Mouse (Mus musculus): ENCODE results near the gene Ndufb10. TPM values are rescaled to one million over a fixed set of nuclear protein-coding genes. Genes with fewer than 3 reads are reported as not detected.
A peak's percentile ranks its signal among the peaks of the same experiment; 100 is the strongest.

Gene Ndufb10
- total RNA-seq (2021) = 100 to 1,000 TPM; 186 to 200 TPM
- long read RNA-seq, experiment 1, transcript Ndufb10-201 (4 exons, 732 nt) = major isoform, 114 of 131 reads
- long read RNA-seq, experiment 1, partial matches to known transcripts = 0 of 131 reads
- long read RNA-seq, experiment 1, other reads (novel, unspliced or antisense) = 12 of 131 reads
- long read RNA-seq, experiment 2, transcript Ndufb10-201 (4 exons, 732 nt) = major isoform, 257 of 281 reads
- long read RNA-seq, experiment 2, transcript Ndufb10-204 (2 exons, 430 nt) = minor isoform, 6 of 281 reads
- long read RNA-seq, experiment 2, partial matches to known transcripts = 9 of 281 reads
- long read RNA-seq, experiment 2, other reads (novel, unspliced or antisense) = 8 of 281 reads

GRCm38 (mm10) chr17:24724184-24724583 is at the start of gene Ndufb10:
Ndufb10 (minus strand) TSS chr17:24724478.
- peak; percentile 96 to 97 for DNase-seq (ENCODE audit: low spot score in 2 of 2)

DNA sequence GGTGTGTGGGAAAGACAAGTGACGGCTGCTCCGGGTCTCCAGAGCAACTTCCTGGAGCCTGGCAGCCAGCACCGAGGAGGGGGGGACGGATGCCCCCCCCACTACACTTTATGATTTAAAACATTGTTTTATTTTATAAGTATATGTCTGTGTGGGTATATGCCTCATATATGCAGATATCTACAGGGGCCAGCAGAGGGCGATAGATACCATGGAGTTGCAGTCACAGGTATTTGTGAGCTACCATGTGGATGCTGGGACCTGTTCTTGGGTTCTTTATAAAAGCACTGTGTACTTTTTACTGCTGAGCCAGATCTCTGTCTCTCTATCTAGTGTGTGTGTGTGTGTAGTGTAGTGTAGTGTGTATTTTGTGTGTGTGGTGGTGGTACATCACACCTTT is 49.0 kb upstream of the Ndufb10 start:
- no peak for DNase-seq (ENCODE audit: low spot score in 2 of 2)

GRCm38 (mm10) chr17:24769146-24769545 is 44.9 kb upstream of the Ndufb10 start:
- DNase-seq (ENCODE audit: low spot score in 2 of 2) = no peak

DNA sequence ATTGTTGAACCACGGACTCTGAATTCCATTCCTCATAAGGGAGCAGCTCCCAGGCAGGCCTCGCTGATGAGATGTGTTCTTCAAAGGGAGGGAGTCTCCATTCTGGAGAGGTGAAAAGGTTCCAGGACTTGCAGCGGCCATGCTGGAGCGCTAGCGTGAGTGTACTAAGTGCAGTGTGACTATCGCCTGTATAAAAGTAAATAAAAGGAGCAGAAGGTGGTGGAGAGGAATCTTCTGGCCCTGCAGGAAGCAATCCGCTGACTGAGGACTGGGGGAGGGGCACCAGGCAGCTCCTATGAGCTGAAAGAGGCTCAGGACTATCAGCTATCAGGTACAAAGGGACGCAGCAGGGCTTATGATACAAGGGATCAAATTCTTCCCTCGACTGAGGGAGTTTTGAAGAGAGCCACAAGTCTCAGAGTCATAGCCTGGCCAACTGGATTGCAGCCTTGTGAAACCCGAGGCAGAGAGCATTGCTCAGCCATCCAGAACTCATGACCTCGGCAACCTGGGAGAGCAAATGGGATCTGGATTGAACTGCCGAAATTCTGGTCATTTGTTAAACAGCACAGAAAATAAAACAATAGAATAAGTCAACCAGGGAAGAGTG is 42.1 kb upstream of the Ndufb10 start:
- DNase-seq (ENCODE audit: low spot score in 2 of 2) = no peak

DNA sequence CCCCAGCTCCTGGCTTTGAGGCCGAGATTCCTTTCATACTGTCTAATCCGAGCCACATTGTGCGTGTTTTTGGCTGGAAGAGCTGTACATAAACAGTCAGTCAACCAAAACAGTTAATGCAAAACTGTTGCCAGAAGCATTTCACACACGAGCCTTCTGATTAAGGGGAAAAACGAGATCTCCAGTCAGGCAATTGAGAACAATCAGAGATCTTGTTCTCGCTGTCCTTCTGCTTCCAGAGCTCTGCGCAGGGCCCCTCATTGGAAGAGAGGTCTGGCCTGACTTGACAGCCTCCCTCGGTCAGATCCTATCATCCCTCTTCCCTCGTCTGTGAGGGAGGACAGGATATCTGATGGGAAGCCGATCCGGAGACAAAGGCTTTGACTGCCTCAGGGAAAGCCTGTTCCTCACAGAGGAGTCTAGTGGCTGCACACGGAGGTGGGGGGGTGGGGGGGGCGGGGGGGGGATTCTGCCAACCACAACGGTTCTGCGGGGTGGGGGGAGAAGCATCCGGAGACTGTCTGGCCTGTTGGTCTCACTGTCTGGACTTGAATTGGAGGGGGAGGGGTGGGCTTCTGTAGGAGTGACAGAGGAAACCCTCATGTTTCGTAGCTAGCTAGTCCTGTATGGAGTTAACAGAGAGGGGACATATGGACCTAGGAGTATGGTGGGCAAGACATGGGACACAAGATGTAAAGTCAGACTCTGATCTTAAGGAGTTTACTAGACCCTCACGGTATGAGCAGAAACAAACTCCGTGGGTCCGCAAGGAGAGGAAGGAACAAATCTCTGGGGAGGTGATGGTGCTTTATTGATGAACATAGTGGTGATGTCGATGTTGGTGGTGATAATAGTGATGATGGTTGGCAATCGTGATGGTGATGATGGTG is 41.0 kb upstream of the Ndufb10 start:
- DNase-seq (ENCODE audit: low spot score in 2 of 2) = no peak

DNA sequence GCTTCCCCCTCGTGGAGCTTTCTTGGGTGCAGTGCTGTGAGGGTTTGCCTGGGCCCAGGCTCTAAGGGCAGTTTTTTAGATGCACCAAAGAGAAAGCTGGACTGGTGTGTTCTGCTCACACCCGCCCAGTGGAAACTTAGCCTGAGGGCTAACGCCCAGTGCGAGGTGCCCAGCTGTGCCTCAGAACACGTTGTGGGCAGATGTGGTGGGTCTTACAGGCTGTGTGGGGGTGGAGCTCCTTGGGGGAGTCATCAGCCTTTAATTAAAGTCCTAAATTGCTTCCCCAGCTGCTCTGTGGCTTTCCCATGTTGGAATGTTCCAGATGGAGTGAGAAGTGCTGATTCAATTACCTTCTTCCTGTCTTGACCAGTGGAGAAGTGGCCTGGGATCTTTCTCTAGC is 36.8 kb upstream of the Ndufb10 start:
- no peak for DNase-seq (ENCODE audit: low spot score in 2 of 2)

DNA sequence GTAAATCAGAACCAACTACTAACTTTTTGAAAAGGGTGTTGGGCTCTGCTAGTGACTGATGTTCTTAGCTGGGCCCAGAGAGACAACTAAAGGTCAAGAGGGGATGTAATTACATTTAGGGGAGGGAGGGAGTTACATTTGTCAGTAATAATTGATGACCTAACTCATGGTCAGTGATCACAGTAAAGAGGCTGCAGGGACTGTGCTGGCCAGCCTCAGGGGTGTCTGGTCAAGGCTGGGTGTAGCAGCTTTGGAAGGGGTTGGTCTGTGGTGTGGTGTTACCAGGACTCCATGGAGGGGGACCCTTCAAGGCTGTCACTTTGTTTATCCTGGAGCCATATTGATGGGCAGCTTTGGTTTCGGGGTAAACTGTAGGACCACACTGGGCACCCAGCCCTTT is 33.1 kb upstream of the Ndufb10 start:
- no peak for DNase-seq (ENCODE audit: low spot score in 2 of 2)

- DNase-seq (ENCODE audit: low spot score in 2 of 2) = no peak
These were observed 28.4 kb upstream of the Ndufb10 start, which contains the start of gene Hs3st6 for GRCm38 (mm10) chr17:24752415-24753394. Hs3st6 (plus strand) TSS chr17:24752988.

GRCm38 (mm10) chr17:24751528-24751927 is 27.2 kb upstream of the Ndufb10 start:
- no peak for DNase-seq (ENCODE audit: low spot score in 2 of 2)

DNA sequence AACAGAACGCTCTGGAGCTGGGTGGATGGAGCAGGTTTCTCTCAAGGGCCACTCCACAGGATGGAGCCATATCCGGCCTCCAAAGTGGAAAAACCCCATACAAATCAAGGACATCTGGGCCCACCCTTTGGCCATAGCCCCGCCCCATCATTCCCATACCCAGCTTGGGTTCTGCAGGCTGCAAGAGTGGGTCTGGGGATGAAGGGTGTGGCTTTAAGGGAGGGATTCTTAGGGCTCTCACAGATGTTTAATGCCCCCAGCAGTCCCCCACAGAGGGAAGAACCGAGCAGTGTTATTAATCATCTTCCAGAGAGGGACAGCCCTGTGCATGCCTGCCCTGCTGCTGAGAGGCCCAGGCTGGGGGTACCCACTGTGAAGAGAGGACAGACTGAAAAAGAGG is 22.7 kb upstream of the Ndufb10 start:
- no peak for DNase-seq (ENCODE audit: low spot score in 2 of 2)

DNA sequence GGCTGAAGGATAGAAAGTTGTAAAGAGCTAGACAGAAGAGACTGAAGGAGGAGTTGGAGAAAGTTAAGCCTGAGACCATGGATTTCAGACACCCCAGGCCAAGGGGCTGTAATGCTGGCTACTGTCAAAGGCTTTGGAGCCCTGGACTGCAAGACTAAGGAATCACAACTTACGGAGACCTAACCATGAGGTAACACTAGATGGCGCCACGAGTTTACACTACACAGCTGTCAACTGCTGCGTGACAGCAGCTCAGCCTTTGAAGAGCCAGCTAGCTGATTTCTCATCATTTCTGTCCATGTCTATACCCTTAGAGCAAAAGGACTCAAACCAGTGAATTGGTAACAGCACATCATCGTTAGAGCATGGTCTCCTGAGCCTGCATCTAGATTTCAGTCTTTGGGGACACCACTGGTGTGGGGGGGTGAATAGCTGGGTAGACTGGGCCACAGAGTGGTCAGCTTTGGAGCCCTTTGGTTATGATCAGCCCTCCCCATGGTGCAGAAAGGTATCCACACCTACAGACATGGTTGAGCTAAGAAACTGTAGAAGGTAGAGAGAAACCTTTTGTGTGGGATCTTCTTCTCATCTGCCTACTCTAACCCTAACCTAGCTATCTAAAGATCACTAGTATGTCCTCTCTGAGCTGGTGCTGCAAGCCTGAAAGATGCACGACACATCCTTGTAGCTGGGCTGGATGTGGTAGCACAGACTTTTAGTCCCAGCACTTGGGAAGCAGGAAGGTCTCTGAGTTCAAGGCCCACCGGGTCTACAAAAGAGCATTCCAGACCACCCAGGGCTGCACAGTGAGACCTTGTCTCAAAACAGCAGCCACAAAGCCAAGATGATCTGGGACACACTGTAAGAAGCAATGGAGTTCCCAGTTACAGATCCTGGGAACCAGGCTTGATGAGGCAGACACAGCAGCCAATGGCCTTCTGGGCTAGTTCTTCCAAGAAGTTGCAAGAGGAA is 21.5 kb upstream of the Ndufb10 start:
- DNase-seq (ENCODE audit: low spot score in 2 of 2) = peak; percentile 82 to 90

GRCm38 (mm10) chr17:24744381-24744780 is 20.1 kb upstream of the Ndufb10 start:
- no peak for DNase-seq (ENCODE audit: low spot score in 2 of 2)

GRCm38 (mm10) chr17:24743896-24744295 is 19.6 kb upstream of the Ndufb10 start:
- no peak for DNase-seq (ENCODE audit: low spot score in 2 of 2)

- DNase-seq (ENCODE audit: low spot score in 2 of 2) = no peak
These were observed 18.0 kb upstream of the Ndufb10 start for GRCm38 (mm10) chr17:24742307-24742706.

DNA sequence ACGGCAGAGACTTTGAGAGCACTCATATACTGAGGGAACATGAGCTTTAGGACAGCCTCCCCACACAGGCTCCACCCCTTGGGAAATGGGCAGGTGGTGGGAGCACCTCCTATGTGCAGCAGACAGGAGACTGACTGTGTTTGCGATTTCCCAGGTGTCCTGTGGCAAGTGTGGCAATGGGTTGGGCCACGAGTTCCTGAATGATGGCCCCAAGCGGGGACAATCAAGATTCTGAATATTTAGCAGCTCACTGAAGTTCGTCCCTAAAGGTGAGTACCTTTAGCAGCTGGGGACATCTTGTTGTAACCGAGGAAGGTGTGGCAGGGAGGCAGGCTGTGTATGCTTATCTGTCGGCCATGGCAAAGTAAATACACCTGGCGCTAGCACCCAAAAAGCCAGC is 15.6 kb upstream of the Ndufb10 start:
- DNase-seq (ENCODE audit: low spot score in 2 of 2) = no peak

DNA sequence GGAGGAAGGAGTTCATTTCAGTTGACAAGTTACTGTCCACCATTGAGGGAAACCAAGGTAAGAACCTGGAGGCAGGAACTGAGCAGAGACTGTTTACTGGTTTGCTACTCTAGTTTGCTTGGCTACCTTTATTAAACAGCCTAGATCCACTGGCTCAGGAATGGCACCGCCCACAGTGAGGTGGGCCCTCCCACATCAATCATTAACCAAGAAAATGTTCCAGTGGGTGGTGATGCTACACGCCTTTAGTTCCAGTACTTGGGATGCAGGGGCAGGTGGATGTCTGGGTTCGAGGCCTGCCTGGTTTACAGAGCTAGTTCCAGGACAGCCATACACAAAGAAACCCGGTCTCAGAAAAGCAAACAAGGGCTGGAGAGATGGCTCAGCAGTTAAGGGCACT is 14.0 kb upstream of the Ndufb10 start:
- DNase-seq (ENCODE audit: low spot score in 2 of 2) = no peak

DNA sequence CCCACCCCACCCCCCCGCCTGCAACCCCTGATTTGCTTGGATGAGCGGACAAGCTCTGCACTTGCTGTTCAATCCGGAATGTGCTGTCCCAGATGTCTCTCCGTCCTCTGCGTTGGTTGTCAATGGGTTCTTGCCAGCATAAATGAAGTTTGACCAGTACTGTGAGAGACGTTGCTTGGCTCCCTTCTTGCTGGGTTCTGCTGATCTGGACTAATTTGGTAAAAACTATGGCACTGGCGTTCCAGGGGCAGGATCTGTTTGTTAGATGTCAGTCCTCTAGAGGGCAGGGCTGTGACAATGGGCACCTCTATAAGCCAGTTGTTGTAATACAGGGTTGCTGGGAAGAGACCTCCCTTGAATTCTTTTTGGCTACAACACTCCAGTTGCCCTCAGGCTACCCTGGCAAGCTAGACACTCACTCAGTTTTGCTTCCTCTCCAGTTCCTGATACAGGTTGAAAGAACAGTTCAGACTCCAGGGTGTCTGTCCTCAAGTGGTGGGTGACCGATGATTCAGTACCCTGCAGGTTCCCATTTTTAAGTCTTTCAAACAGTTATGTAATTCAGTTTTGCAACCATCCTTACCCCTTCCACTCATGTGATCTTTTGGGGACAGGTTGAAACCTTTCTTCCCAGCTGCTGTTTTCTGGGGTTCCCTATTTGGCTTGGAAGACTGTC is 13.0 kb upstream of the Ndufb10 start:
- DNase-seq (ENCODE audit: low spot score in 2 of 2) = no peak

DNA sequence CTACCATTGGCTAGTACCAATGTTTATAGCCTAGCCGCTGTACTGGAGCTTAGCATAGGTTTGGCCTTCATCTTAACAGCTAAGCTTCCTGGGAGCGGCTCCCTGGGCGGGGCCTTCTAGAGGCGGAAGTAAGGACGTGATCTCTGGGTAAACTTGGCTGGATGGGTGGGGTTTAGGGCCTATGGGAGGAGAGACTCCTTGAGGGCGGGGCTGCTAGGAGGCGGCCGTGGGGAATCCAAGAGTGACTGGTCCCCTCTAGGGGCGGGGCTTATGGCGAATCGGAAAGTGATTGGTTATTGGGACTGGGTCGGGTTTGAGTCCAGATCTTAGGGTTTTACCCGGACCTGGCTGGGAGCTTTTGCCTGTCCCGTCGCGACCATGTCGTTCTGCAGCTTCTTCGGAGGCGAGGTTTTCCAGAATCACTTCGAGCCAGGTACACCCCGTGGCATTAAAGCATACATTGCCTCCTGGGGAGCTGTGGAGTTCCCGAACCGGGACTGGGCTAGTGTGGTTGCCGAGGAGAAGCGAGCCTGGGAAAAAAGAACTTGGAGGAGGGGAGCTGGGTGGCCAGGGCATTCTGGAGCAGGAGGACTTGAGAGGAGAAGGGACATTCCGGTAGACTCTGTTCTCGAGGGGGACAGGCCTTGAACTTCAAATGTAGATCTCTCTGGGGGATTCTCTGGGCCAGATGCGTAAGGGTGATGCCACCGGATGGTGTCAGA is 12.2 kb upstream of the Ndufb10 start, which contains the start of gene Msrb1:
Gene Msrb1 (plus strand): TSS at position 313 of the 722 bp plus-strand sequence.
- peak; percentile 84 to 96 for DNase-seq (ENCODE audit: low spot score in 2 of 2)
